Mouse (Mus musculus): ENCODE measurements around the gene Fbxo34.

- TF ChIP-seq FLI1 (IDR thresholded peaks at IDR 0.05; ENCODE audit: low read length) (no peak), GATA1 (IDR thresholded peaks at IDR 0.05; ENCODE audit: borderline replicate concordance, low read length) (no peak)
Measured at GRCm38 (mm10) chr14:47521609-47522008, 71.4 kb downstream of the Fbxo34 start.
